Mouse (Mus musculus): ENCODE data around the gene Tmem222.

GRCm38 (mm10) chr4:133302668-133303067, 25.1 kb upstream of the Tmem222 start:
- TF ChIP-seq CTCF (IDR thresholded peaks at IDR 0.05; ENCODE audit: extremely low read depth, insufficient read depth, insufficient read length, insufficient replicate concordance) (no peak), POLR2A (IDR thresholded peaks at IDR 0.05; ENCODE audit: low read depth, low read length) (no peak)

All from spleen, adult 2 months (tissue).